Mouse (Mus musculus): ENCODE results near the gene Uck1.
"Not testable (repeated sequence)": the region's sequence is repeated elsewhere in the genome, so short reads cannot be mapped to it uniquely, and the experiment has no call there.

Uck1 gene

GRCm38 (mm10) chr2:32259657-32260417 is at the start of gene Uck1:
Gene Uck1 (minus strand): TSS chr2:32260159.
- DNase-seq (ENCODE audit: low read depth in 2 of 2, low spot score in 2 of 2): peak; percentile 76 to 80

GRCm38 (mm10) chr2:32308870-32309568 is 49.1 kb upstream of the Uck1 start:
- no peak for DNase-seq (ENCODE audit: low read depth in 2 of 2, low spot score in 2 of 2)

GRCm38 (mm10) chr2:32307941-32308760 is 48.2 kb upstream of the Uck1 start:
- DNase-seq (ENCODE audit: low read depth in 2 of 2, low spot score in 2 of 2): peak; percentile 47 to 61

- DNase-seq (ENCODE audit: low read depth in 2 of 2, low spot score in 2 of 2): no peak
Measured at GRCm38 (mm10) chr2:32307247-32307798, 47.4 kb upstream of the Uck1 start.

- no peak for DNase-seq (ENCODE audit: low read depth in 2 of 2, low spot score in 2 of 2)
Measured at GRCm38 (mm10) chr2:32306176-32306575, 46.2 kb upstream of the Uck1 start.

- no peak for DNase-seq (ENCODE audit: low read depth in 2 of 2, low spot score in 2 of 2)
Measured at GRCm38 (mm10) chr2:32305668-32306067, 45.7 kb upstream of the Uck1 start.

GRCm38 (mm10) chr2:32304145-32304832 is 44.3 kb upstream of the Uck1 start:
- peak in 1 of 2 experiments; percentile 37 for DNase-seq (ENCODE audit: low read depth in 2 of 2, low spot score in 2 of 2)

- no peak for DNase-seq (ENCODE audit: low read depth in 2 of 2, low spot score in 2 of 2)
Measured at GRCm38 (mm10) chr2:32302952-32303351, 43.0 kb upstream of the Uck1 start.

GRCm38 (mm10) chr2:32299469-32299868 is 39.5 kb upstream of the Uck1 start:
- no peak for DNase-seq (ENCODE audit: low read depth in 2 of 2, low spot score in 2 of 2)

GRCm38 (mm10) chr2:32295842-32296241 is 35.9 kb upstream of the Uck1 start:
- not testable (repeated sequence) for DNase-seq (ENCODE audit: low read depth in 2 of 2, low spot score in 2 of 2)

- no peak for DNase-seq (ENCODE audit: low read depth in 2 of 2, low spot score in 2 of 2)
Measured at GRCm38 (mm10) chr2:32295285-32295684, 35.3 kb upstream of the Uck1 start.

GRCm38 (mm10) chr2:32294348-32294747 is 34.4 kb upstream of the Uck1 start:
- no peak for DNase-seq (ENCODE audit: low read depth in 2 of 2, low spot score in 2 of 2)

GRCm38 (mm10) chr2:32289578-32289977 is 29.6 kb upstream of the Uck1 start:
- DNase-seq (ENCODE audit: low read depth in 2 of 2, low spot score in 2 of 2): peak in 1 of 2 experiments; percentile 58

- DNase-seq (ENCODE audit: low read depth in 2 of 2, low spot score in 2 of 2): peak in 1 of 2 experiments; percentile 21
Measured at GRCm38 (mm10) chr2:32288371-32288931, 28.5 kb upstream of the Uck1 start.

GRCm38 (mm10) chr2:32287923-32288367 is 28.0 kb upstream of the Uck1 start, which contains the start of gene Swi5:
Gene Swi5 (minus strand): TSS chr2:32288075.
- DNase-seq (ENCODE audit: low read depth in 2 of 2, low spot score in 2 of 2): peak; percentile 94

- DNase-seq (ENCODE audit: low read depth in 2 of 2, low spot score in 2 of 2): peak in 1 of 2 experiments; percentile 13
Measured at GRCm38 (mm10) chr2:32287334-32287840, 27.4 kb upstream of the Uck1 start, which contains the start of gene Golga2. Gene Golga2 (plus strand): TSS chr2:32287384.

- no peak for DNase-seq (ENCODE audit: low read depth in 2 of 2, low spot score in 2 of 2)
Measured at GRCm38 (mm10) chr2:32283986-32284385, 24.0 kb upstream of the Uck1 start.

- DNase-seq (ENCODE audit: low read depth in 2 of 2, low spot score in 2 of 2): peak; percentile 27 to 52
Measured at GRCm38 (mm10) chr2:32282727-32283126, 22.8 kb upstream of the Uck1 start.

GRCm38 (mm10) chr2:32282289-32282688 is 22.3 kb upstream of the Uck1 start:
- no peak for DNase-seq (ENCODE audit: low read depth in 2 of 2, low spot score in 2 of 2)

- no peak for DNase-seq (ENCODE audit: low read depth in 2 of 2, low spot score in 2 of 2)
Measured at GRCm38 (mm10) chr2:32275823-32276222, 15.9 kb upstream of the Uck1 start.

Data from CD8-positive naive resting alpha-beta T cell, adult 2 months (primary cell).